Mouse (Mus musculus) ovary, adult 2 months (tissue): Measurements from ENCODE around the gene Nr5a2. TPM values are rescaled to one million over a fixed set of nuclear protein-coding genes. Genes with fewer than 3 reads are reported as not detected.

Experiments used
- polyA plus RNA-seq: library from polyadenylated mRNA; depleted of rRNA; stranded (reverse); fragments of >200 nt; gene quantifications from 2 replicates; pipeline ENCODE4 v1.2.3, GENCODE M21; 2012; rRNA removed

Gene Nr5a2
- 78.8 and 169 TPM in 2 replicates for polyA plus RNA-seq

GRCm38 (mm10) chr1:136960428-136961012 lies at the start of gene Nr5a2:
TSS of gene Nr5a2 (minus strand) at chr1:136960448.

